Mouse (Mus musculus): ENCODE measurements at regions not wholly inside any gene's neighbourhood (a gene's known extent, or its start where the extent isn't known, plus 50 kb on each side); places are given as distances from the start of the nearest gene placed in this dataset.

- H3K4me1 ChIP-seq (ENCODE audit: control insufficient read depth, insufficient read depth, low read length), result no peaks in the 10 kb centered on the region
- H3K9me3 ChIP-seq (ENCODE audit: control insufficient read depth, low read length), result no peaks in the 10 kb centered on the region
- no peak overlapping the region for H3K9ac ChIP-seq (ENCODE audit: low read depth, low read length, severe bottlenecking)
- DNase-seq (ENCODE audit: low spot score) (no peak), ATAC-seq (ENCODE audit: low FRiP score, low read depth) (no peak)
- H3K36me3 ChIP-seq (ENCODE audit: control insufficient read depth, insufficient read depth, low read length), result no peaks in the 10 kb centered on the region
- no peak overlapping the region for H3K4me2 ChIP-seq (replicated peaks; ENCODE audit: low read depth, low read length, severe bottlenecking)
- H3K4me3 ChIP-seq (replicated peaks; ENCODE audit: low read length), result no peak overlapping the region
- TF ChIP-seq POLR2A (IDR thresholded peaks at IDR 0.05; ENCODE audit: borderline replicate concordance, extremely low read depth, insufficient read depth, insufficient read length), result no peak
- no peaks in the 10 kb centered on the region for H3K27me3 ChIP-seq (ENCODE audit: control insufficient read depth, insufficient read depth, low read length)
- no peak overlapping the region for H3K27ac ChIP-seq (replicated peaks; ENCODE audit: low read depth, low read length)
Observed at GRCm38 (mm10) chr4:131070566-131070965, 126.4 kb downstream of the Matn1 start.

- no peak overlapping the region for H3K4me2 ChIP-seq (replicated peaks; ENCODE audit: low read depth, low read length, severe bottlenecking)
- H3K4me1 ChIP-seq (ENCODE audit: control insufficient read depth, insufficient read depth, low read length), result no peaks in the 10 kb centered on the region
- ATAC-seq (ENCODE audit: low FRiP score, low read depth) (no peak), DNase-seq (ENCODE audit: low spot score) (no peak)
- no peak for TF ChIP-seq POLR2A (IDR thresholded peaks at IDR 0.05; ENCODE audit: borderline replicate concordance, extremely low read depth, insufficient read depth, insufficient read length)
- H3K27me3 ChIP-seq (ENCODE audit: control insufficient read depth, insufficient read depth, low read length), result no peaks in the 10 kb centered on the region
- H3K36me3 ChIP-seq (ENCODE audit: control insufficient read depth, insufficient read depth, low read length), result no peaks in the 10 kb centered on the region
- 96% methylated on average over 2 of the region's 2 CpGs for WGBS
- no peaks in the 10 kb centered on the region; the same call in 1 of the 2 replicates for H3K9me3 ChIP-seq (ENCODE audit: control insufficient read depth, low read length)
- H3K9ac ChIP-seq (ENCODE audit: low read depth, low read length, severe bottlenecking), result no peak overlapping the region
- no peak overlapping the region for H3K4me3 ChIP-seq (replicated peaks; ENCODE audit: low read length)
- H3K27ac ChIP-seq (replicated peaks; ENCODE audit: low read depth, low read length), result no peak overlapping the region
Observed at GRCm38 (mm10) chr4:131072623-131073022, 128.4 kb downstream of the Matn1 start.

GRCm38 (mm10) chr4:131073420-131073819 lies 129.2 kb downstream of the Matn1 start:
- TF ChIP-seq POLR2A (IDR thresholded peaks at IDR 0.05; ENCODE audit: borderline replicate concordance, extremely low read depth, insufficient read depth, insufficient read length), result no peak
- no peak overlapping the region for H3K9ac ChIP-seq (ENCODE audit: low read depth, low read length, severe bottlenecking)
- no peak for ATAC-seq (ENCODE audit: low FRiP score, low read depth)
- H3K27ac ChIP-seq (replicated peaks; ENCODE audit: low read depth, low read length), result no peak overlapping the region
- H3K27me3 ChIP-seq (ENCODE audit: control insufficient read depth, insufficient read depth, low read length), result no peaks in the 10 kb centered on the region
- no peak overlapping the region for H3K4me2 ChIP-seq (replicated peaks; ENCODE audit: low read depth, low read length, severe bottlenecking)
- no peak for DNase-seq (ENCODE audit: low spot score)
- whole genome bisulfite sequencing, result 58% methylated on average over 8 of the region's 8 CpGs
- no peak overlapping the region for H3K4me3 ChIP-seq (replicated peaks; ENCODE audit: low read length)
- no peaks in the 10 kb centered on the region for H3K4me1 ChIP-seq (ENCODE audit: control insufficient read depth, insufficient read depth, low read length)
- H3K9me3 ChIP-seq (ENCODE audit: control insufficient read depth, low read length), result no peaks in the 10 kb centered on the region; the same call in 1 of the 2 replicates
- H3K36me3 ChIP-seq (ENCODE audit: control insufficient read depth, insufficient read depth, low read length), result no peaks in the 10 kb centered on the region

- Histone ChIP-seq H3K4me3 (replicated peaks; ENCODE audit: low read length) (no peak overlapping the region), H3K27ac (replicated peaks; ENCODE audit: low read depth, low read length) (no peak overlapping the region), H3K4me1 (ENCODE audit: control insufficient read depth, insufficient read depth, low read length) (no peaks in the 10 kb centered on the region), H3K9me3 (ENCODE audit: control insufficient read depth, low read length) (no peaks in the 10 kb centered on the region; the same call in 1 of the 2 replicates), H3K36me3 (ENCODE audit: control insufficient read depth, insufficient read depth, low read length) (no peaks in the 10 kb centered on the region), H3K27me3 (ENCODE audit: control insufficient read depth, insufficient read depth, low read length) (no peaks in the 10 kb centered on the region), H3K4me2 (replicated peaks; ENCODE audit: low read depth, low read length, severe bottlenecking) (no peak overlapping the region), H3K9ac (ENCODE audit: low read depth, low read length, severe bottlenecking) (no peak overlapping the region)
- DNase-seq (ENCODE audit: low spot score) (no peak), ATAC-seq (ENCODE audit: low FRiP score, low read depth) (no peak)
- WGBS, result 58% methylated on average over 8 of the region's 8 CpGs
- no peak for TF ChIP-seq POLR2A (IDR thresholded peaks at IDR 0.05; ENCODE audit: borderline replicate concordance, extremely low read depth, insufficient read depth, insufficient read length)
Observed at GRCm38 (mm10) chr4:131075326-131075932, 131.2 kb downstream of the Matn1 start.

- no peak overlapping the region for H3K4me3 ChIP-seq (replicated peaks; ENCODE audit: low read length)
- H3K9ac ChIP-seq (ENCODE audit: low read depth, low read length, severe bottlenecking), result no peak overlapping the region
- no peak for TF ChIP-seq POLR2A (IDR thresholded peaks at IDR 0.05; ENCODE audit: borderline replicate concordance, extremely low read depth, insufficient read depth, insufficient read length)
- no peaks in the 10 kb centered on the region for H3K36me3 ChIP-seq (ENCODE audit: control insufficient read depth, insufficient read depth, low read length)
- 50% methylated on average over 3 of the region's 3 CpGs for WGBS
- H3K27ac ChIP-seq (replicated peaks; ENCODE audit: low read depth, low read length), result no peak overlapping the region
- H3K27me3 ChIP-seq (ENCODE audit: control insufficient read depth, insufficient read depth, low read length), result no peaks in the 10 kb centered on the region
- ATAC-seq (ENCODE audit: low FRiP score, low read depth) (no peak), DNase-seq (ENCODE audit: low spot score) (no peak)
- no peak overlapping the region for H3K4me2 ChIP-seq (replicated peaks; ENCODE audit: low read depth, low read length, severe bottlenecking)
- no peaks in the 10 kb centered on the region; the same call in 1 of the 2 replicates for H3K9me3 ChIP-seq (ENCODE audit: control insufficient read depth, low read length)
- no peaks in the 10 kb centered on the region for H3K4me1 ChIP-seq (ENCODE audit: control insufficient read depth, insufficient read depth, low read length)
Observed at GRCm38 (mm10) chr4:131076628-131077027, 132.4 kb downstream of the Matn1 start.
